Mouse (Mus musculus) hindbrain, embryonic 16.5 days (tissue): ENCODE measurements around the gene Ripor3. TPM values are rescaled to one million over a fixed set of nuclear protein-coding genes. Genes with fewer than 3 reads are reported as not detected.

Source experiments
- polyA plus RNA-seq: library from polyadenylated mRNA; unstranded; fragments of >200 nt; fragmentation: Nextera tagmentation; extraction: Ambion mirVana; gene quantifications from 2 replicates; pipeline ENCODE4 v1.2.1, GENCODE M21; 2015

Ripor3 gene
- polyA plus RNA-seq, 1 experiment from 2014 or later, result 0.19 TPM

Other genes starting within 250 kb of the Ripor3 start
- gene Ptpn1, start 78.6 kb downstream of the Ripor3 start, polyA plus RNA-seq, result 64.8 and 69.2 TPM in 2 replicates
- gene Pard6b, start 70.4 kb upstream of the Ripor3 start, polyA plus RNA-seq, result 4.5 and 6.6 TPM in 2 replicates
- gene Adnp, start 196.5 kb upstream of the Ripor3 start, polyA plus RNA-seq, result 2.1 and 2.3 TPM in 2 replicates
- 15.1 and 16.8 TPM in 2 replicates for gene Gm20716, start 219.7 kb upstream of the Ripor3 start, polyA plus RNA-seq
- gene Dpm1, start 220.0 kb upstream of the Ripor3 start, polyA plus RNA-seq, result 60.0 and 67.8 TPM in 2 replicates
- 6.9 and 7.5 TPM in 2 replicates for gene Mocs3, start 220.0 kb upstream of the Ripor3 start, polyA plus RNA-seq